Mouse (Mus musculus) MEL (cell line): ENCODE results near the gene Ptger1. TPM values are rescaled to one million over a fixed set of nuclear protein-coding genes. Genes with fewer than 3 reads are reported as not detected.

Source experiments
- DNase-seq: peaks from one replicate; pipeline ENCODE4 v3.0.0; 2011; ENCODE audit warnings: low read depth, low spot score
- H3K27ac ChIP-seq: 2 replicates; pipeline ENCODE4 v1.5.1; 2012; ENCODE audit warnings: low read depth, mild to moderate bottlenecking, control low read depth, low read length, moderate library complexity; ENCODE audit not compliant: control insufficient read depth
- H3K27me3 ChIP-seq, 2 experiments: fragments of 150-350 bp in 1 of 2; sonication (generic) in 1 of 2; 2 replicates each; pipeline ENCODE4 v1.6.1; 2012; ENCODE audit warnings: low read length in 2 of 2, mild to moderate bottlenecking in 2 of 2, improper control_type of control experiment in 1 of 2, moderate library complexity in 1 of 2; ENCODE audit not compliant: insufficient read depth in 2 of 2, control insufficient read depth in 1 of 2
- H3K36me3 ChIP-seq, 2 experiments: 2 replicates each; pipeline ENCODE4 v1.6.1; 2012 to 2014; ENCODE audit warnings: low read length in 2 of 2, improper control_type of control experiment in 1 of 2, inconsistent platforms in 1 of 2, mild to moderate bottlenecking in 1 of 2; ENCODE audit not compliant: insufficient read depth in 2 of 2, control insufficient read depth in 1 of 2
- H3K4me1 ChIP-seq, 2 experiments: fragments of 150-350 bp in 1 of 2; sonication (generic) in 1 of 2; 2 replicates each; pipeline ENCODE4 v1.6.1; 2012; ENCODE audit warnings: low read length in 2 of 2, improper control_type of control experiment in 1 of 2, mild to moderate bottlenecking in 1 of 2; ENCODE audit not compliant: insufficient read depth in 2 of 2, control insufficient read depth in 1 of 2
- H3K4me3 ChIP-seq, 2 experiments: fragments of 150-350 bp in 1 of 2; sonication (generic) in 1 of 2; 2 replicates each; pipeline ENCODE4 v1.5.1; 2012; ENCODE audit warnings: low read depth in 2 of 2, low read length in 2 of 2, mild to moderate bottlenecking in 2 of 2, moderate library complexity in 2 of 2, control low read depth in 1 of 2, improper control_type of control experiment in 1 of 2; ENCODE audit not compliant: control insufficient read depth in 1 of 2, insufficient read depth in 1 of 2
- H3K79me2 ChIP-seq: 2 replicates; pipeline ENCODE4 v1.6.1; 2012; ENCODE audit warnings: mild to moderate bottlenecking, low read length, moderate library complexity; ENCODE audit not compliant: control insufficient read depth, poor library complexity, insufficient read depth
- H3K9ac ChIP-seq: 2 replicates; pipeline ENCODE4 v1.6.1; 2012; ENCODE audit warnings: low read depth, mild to moderate bottlenecking, control low read depth, low read length, moderate library complexity; ENCODE audit not compliant: control insufficient read depth, poor library complexity, severe bottlenecking
- H3K9me3 ChIP-seq: fragments of 150-350 bp; sonication (generic); replicated peaks from 2 replicates; pipeline ENCODE4 v1.6.1; 2012; ENCODE audit warnings: mild to moderate bottlenecking, low read length, improper control_type of control experiment, moderate library complexity; ENCODE audit not compliant: insufficient read depth
- BHLHE40 ChIP-seq: IDR thresholded peaks from 2 replicates; pipeline ENCODE4 v1.6.1; 2012; ENCODE audit warnings: low read depth, mild to moderate bottlenecking, inconsistent platforms, low read length, improper control_type of control experiment, borderline replicate concordance
- CHD1 ChIP-seq: IDR thresholded peaks from 2 replicates; pipeline ENCODE4 v1.6.1; 2012; ENCODE audit warnings: low read depth, mild to moderate bottlenecking, inconsistent platforms, low read length, improper control_type of control experiment
- CHD2 ChIP-seq: IDR thresholded peaks from 2 replicates; pipeline ENCODE4 v1.6.1; 2011; ENCODE audit warnings: low read length, improper control_type of control experiment
- CTCF ChIP-seq, 3 experiments: IDR thresholded peaks in 2 of 3; conservative IDR thresholded peaks in 1 of 3; 2 replicates each; pipeline ENCODE4 v1.5.1; 2011 to 2012; ENCODE audit warnings: low read length in 3 of 3, low read depth in 2 of 3, mild to moderate bottlenecking in 2 of 3, improper control_type of control experiment in 1 of 3, inconsistent platforms in 1 of 3, mixed read lengths in 1 of 3, moderate library complexity in 1 of 3; ENCODE audit not compliant: control insufficient read depth in 1 of 3, insufficient read depth in 1 of 3, poor library complexity in 1 of 3, severe bottlenecking in 1 of 3
- E2F4 ChIP-seq: IDR thresholded peaks from 2 replicates; pipeline ENCODE4 v1.6.1; 2011; ENCODE audit warnings: low read depth, low read length, improper control_type of control experiment, borderline replicate concordance
- GATA1 ChIP-seq: IDR thresholded peaks from 2 replicates; pipeline ENCODE4 v1.6.1; 2011; ENCODE audit warnings: low read depth, low read length, improper control_type of control experiment
- HCFC1 ChIP-seq: IDR thresholded peaks from 2 replicates; pipeline ENCODE4 v1.6.1; 2012; ENCODE audit warnings: low read depth, mild to moderate bottlenecking, inconsistent platforms, low read length, improper control_type of control experiment, moderate library complexity
- MAX ChIP-seq: IDR thresholded peaks from 2 replicates; pipeline ENCODE4 v1.6.1; 2011; ENCODE audit warnings: low read length, improper control_type of control experiment
- MEF2A ChIP-seq: IDR thresholded peaks from 2 replicates; pipeline ENCODE4 v1.6.1; 2014; ENCODE audit warnings: low read depth, mild to moderate bottlenecking, inconsistent platforms, low read length, improper control_type of control experiment; ENCODE audit not compliant: poor library complexity, insufficient replicate concordance, severe bottlenecking; ENCODE audit errors: extremely low read depth
- MXI1 ChIP-seq: IDR thresholded peaks from 2 replicates; pipeline ENCODE4 v1.6.1; 2011; ENCODE audit warnings: mild to moderate bottlenecking, low read depth, low read length, improper control_type of control experiment
- POLR2AphosphoS2 ChIP-seq: IDR thresholded peaks from 2 replicates; pipeline ENCODE4 v1.6.1; 2011; ENCODE audit warnings: low read length, improper control_type of control experiment
- RCOR1 ChIP-seq: IDR thresholded peaks from 2 replicates; pipeline ENCODE4 v1.6.1; 2012; ENCODE audit warnings: low read depth, mild to moderate bottlenecking, inconsistent platforms, low read length, improper control_type of control experiment
- SIN3A ChIP-seq: IDR thresholded peaks from 2 replicates; pipeline ENCODE4 v1.6.1; 2012; ENCODE audit warnings: low read length, improper control_type of control experiment, inconsistent platforms
- TAL1 ChIP-seq: IDR thresholded peaks from 2 replicates; pipeline ENCODE4 v1.6.1; 2012; ENCODE audit warnings: mild to moderate bottlenecking, inconsistent platforms, low read length, moderate library complexity, mixed read lengths
- TCF12 ChIP-seq: IDR thresholded peaks from 2 replicates; pipeline ENCODE4 v1.6.1; 2014; ENCODE audit warnings: low read depth, mild to moderate bottlenecking, inconsistent platforms, low read length, improper control_type of control experiment, moderate library complexity
- USF1 ChIP-seq: IDR thresholded peaks from 2 replicates; pipeline ENCODE4 v1.6.1; 2014; ENCODE audit warnings: low read depth, mild to moderate bottlenecking, inconsistent platforms, low read length, improper control_type of control experiment, moderate library complexity
- USF2 ChIP-seq, 2 experiments: IDR thresholded peaks; 2 replicates each; pipeline ENCODE4 v1.6.1; 2011 to 2012; ENCODE audit warnings: improper control_type of control experiment in 2 of 2, low read length in 2 of 2, borderline replicate concordance in 1 of 2, inconsistent platforms in 1 of 2, low read depth in 1 of 2, mild to moderate bottlenecking in 1 of 2; ENCODE audit not compliant: insufficient read depth in 1 of 2
- ZMIZ1 ChIP-seq: IDR thresholded peaks from 2 replicates; pipeline ENCODE4 v1.6.1; 2012; ENCODE audit warnings: low read depth, mild to moderate bottlenecking, inconsistent platforms, low read length, improper control_type of control experiment, moderate library complexity
- polyA plus RNA-seq, 2 experiments: library from polyadenylated mRNA; stranded (reverse) in 1 of 2; unstranded in 1 of 2; fragments of >175 nt in 1 of 2; fragments of >200 nt in 1 of 2; gene quantifications; 2 replicates each; pipeline versions ENCODE4 v1.2.1 to v1.2.4; 2012; ENCODE audit warnings: low replicate concordance in 2 of 2, low read depth in 1 of 2; ENCODE audit not compliant: insufficient read length in 2 of 2, insufficient read depth in 1 of 2, missing spikeins in 1 of 2
- total RNA-seq: library from RNA; depleted of rRNA; stranded (reverse); fragments of 300-350 nt; gene quantifications from 2 replicates; pipeline ENCODE4 v1.2.3, GENCODE M21; 2012

The Ptger1 gene
- total and polyA plus RNA-seq, 3 experiments, result 3.1 to 4.0 TPM; not detected in 1

DNA sequence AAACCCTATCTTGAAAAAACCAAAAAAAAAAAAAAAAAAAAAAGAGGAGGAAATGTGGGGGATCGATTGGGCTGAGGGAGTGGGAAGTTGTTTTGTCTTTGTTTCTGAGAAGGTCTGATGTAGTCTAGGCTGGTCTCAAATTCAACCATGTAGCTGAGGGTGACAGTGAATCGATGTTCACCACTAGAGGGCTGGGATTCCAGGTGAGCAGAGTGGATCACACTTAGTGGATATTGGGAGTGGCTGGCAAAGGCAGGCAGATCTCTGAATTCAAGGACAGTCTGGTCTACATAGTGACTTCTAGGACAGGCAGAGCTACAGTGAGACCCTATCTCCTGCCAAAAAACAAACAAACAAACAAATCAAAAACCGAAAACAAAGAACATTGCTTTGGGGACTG, 41.7 kb upstream of the Ptger1 start:
- H3K4me3 ChIP-seq, result no peak overlapping the region
- H3K9me3 ChIP-seq, result no peaks in the 10 kb centered on the region
- no peak for DNase-seq
- peaks cover 5 to 23% of the 10 kb centered on the region in 2 experiments for H3K4me1 ChIP-seq
- no peaks in the 10 kb centered on the region for H3K27me3 ChIP-seq
- TF ChIP-seq E2F4, result no peak
- H3K9ac ChIP-seq, result no peak overlapping the region
- H3K27ac ChIP-seq, result no peak overlapping the region
- H3K36me3 ChIP-seq, result peaks cover 0 to 13% of the 10 kb centered on the region in 2 experiments; a peak in 2 of 4 replicates
- no peaks in the 10 kb centered on the region; the same call in 1 of the 2 replicates for H3K79me2 ChIP-seq

DNA sequence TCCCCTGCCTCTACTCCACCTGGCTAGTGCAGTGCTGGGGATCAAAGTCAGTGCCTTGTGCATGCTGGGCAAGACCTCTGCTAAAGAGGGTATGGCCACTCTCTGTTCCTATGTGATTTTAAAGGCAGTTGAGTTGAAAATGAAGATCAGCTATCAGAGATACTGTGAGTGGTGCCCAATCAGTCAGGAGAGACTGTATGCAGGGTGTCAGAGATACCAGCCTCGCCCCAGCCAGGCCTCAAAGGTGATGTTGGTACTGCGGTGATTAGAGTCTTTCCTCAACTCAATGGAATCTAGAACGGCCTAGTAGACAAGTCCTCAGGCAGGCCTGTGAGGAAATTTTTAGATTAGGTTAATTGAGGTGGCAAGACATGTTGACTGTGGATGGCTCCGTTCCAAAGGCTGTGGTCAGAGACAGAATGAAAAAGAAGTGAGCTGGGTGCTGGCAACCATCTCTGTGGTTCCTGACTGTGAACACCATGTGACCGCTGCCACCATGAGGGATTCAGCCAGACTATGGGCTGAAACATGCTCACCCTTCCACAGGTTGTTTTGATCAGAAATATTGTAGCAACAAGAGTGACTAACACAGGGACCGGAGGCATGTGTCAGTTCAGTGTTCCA, 40.7 kb upstream of the Ptger1 start:
- TF ChIP-seq USF1 (peak; percentile 63; the same call in 1 of the 2 replicates), HCFC1 (no peak)
- H3K27ac ChIP-seq, result no peak overlapping the region
- H3K9me3 ChIP-seq, result no peaks in the 10 kb centered on the region
- peaks cover 5 to 23% of the 10 kb centered on the region in 2 experiments for H3K4me1 ChIP-seq
- peaks cover 0 to 13% of the 10 kb centered on the region in 2 experiments; a peak in 2 of 4 replicates for H3K36me3 ChIP-seq
- no peaks in the 10 kb centered on the region for H3K27me3 ChIP-seq
- H3K79me2 ChIP-seq, result no peaks in the 10 kb centered on the region; the same call in 1 of the 2 replicates
- H3K9ac ChIP-seq, result no peak overlapping the region
- no peak overlapping the region for H3K4me3 ChIP-seq
- peak; percentile 31 for DNase-seq

DNA sequence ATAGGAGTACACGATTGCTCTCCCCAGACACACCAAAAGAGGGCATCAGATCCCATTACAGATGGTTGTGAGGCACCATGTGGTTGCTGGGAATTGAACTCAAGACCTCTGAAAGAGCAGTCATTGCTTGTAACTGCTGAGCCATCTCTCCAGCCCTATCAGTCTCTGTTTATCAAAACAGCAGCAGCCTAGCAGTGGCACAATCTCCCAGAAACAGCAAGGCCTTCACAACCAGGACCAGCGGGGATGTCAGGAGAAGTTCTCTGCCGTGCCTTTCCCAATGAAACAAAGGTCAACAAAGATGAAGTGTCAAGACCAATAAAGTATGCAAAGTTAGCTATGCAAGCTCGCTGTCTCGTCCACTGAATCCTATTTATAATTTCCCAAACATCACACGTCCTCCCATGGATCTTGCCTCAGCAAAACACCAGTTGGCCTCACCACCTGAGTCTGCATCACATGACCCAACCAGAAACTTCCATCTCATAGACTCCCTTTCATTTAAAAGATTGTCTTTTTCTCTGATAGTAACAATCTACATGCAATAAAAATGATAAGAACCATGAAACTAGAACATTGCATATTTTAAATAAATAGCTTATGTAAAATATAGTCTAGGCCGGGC, 34.3 kb upstream of the Ptger1 start:
- H3K4me1 ChIP-seq, result no peaks in the 10 kb centered on the region
- H3K79me2 ChIP-seq, result no peaks in the 10 kb centered on the region
- no peak overlapping the region for H3K4me3 ChIP-seq
- H3K27me3 ChIP-seq, result no peaks in the 10 kb centered on the region
- H3K36me3 ChIP-seq, result no peaks in the 10 kb centered on the region
- TF ChIP-seq USF1 (peak; percentile 18; the same call in 1 of the 2 replicates), RCOR1 (no peak)
- TF ChIP-seq, all 39 proteins: peak for 1
- Histone ChIP-seq H3K9ac (no peak overlapping the region), H3K9me3 (no peaks in the 10 kb centered on the region), H3K27ac (no peak overlapping the region)
- no peak for DNase-seq

DNA sequence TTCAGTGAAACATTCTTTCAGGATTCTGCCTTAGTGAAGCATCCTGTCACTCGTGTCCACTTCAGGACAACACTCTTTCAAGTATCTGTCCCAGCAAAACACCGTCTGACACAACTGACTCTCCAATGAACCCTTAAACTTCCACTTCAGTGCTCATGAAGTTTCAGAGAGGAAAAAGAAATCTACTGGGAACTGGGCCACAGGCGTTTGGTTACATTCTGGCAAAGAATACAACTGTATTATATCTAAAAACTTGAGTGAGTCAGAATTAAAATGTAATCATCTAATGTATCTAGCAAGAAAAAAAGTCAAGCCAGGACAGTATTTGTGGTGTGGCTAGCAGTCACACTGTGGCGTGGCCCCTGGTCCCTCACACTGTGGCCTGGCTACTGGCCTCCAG, 27.6 kb upstream of the Ptger1 start:
- Histone ChIP-seq H3K27ac (peak overlapping the region; percentile 82), H3K36me3 (peaks cover 0 to 9% of the 10 kb centered on the region in 2 experiments; a peak in 2 of 4 replicates), H3K79me2 (no peaks in the 10 kb centered on the region), H3K9me3 (no peaks in the 10 kb centered on the region), H3K4me1 (peaks cover 2 to 16% of the 10 kb centered on the region in 2 experiments), H3K27me3 (no peaks in the 10 kb centered on the region; a peak in 1 of 4 replicates), H3K4me3 (peak overlapping the region in 1 of 2 experiments; percentile 9; a peak in 2 of 4 replicates), H3K9ac (peak overlapping the region; percentile 50)
- DNase-seq, result no peak
- TF ChIP-seq GATA1 (no peak), ZMIZ1 (no peak), MXI1 (no peak), CTCF (IDR thresholded peaks at IDR 0.05 in 2 of 3, conservative IDR thresholded peaks at IDR 0.05 in 1 of 3; ENCODE audit: control insufficient read depth in 1 of 3, insufficient read depth in 1 of 3, low read depth in 2 of 3, low read length in 3 of 3, poor library complexity in 1 of 3, severe bottlenecking in 1 of 3) (no peak), BHLHE40 (no peak), MAX (no peak), MEF2A (no peak), TCF12 (no peak), CHD1 (no peak), HCFC1 (no peak), POLR2AphosphoS2 (no peak), TAL1 (no peak), SIN3A (no peak), USF2 (IDR thresholded peaks at IDR 0.05; ENCODE audit: borderline replicate concordance in 1 of 2, insufficient read depth in 1 of 2, low read depth in 1 of 2, low read length in 2 of 2) (no peak), CHD2 (no peak)
